Mouse (Mus musculus) stomach, embryonic 14.5 days (tissue): ENCODE results near the gene Traf3. TPM values are rescaled to one million over a fixed set of nuclear protein-coding genes. Genes with fewer than 3 reads are reported as not detected.
A peak's percentile ranks its signal among the peaks of the same experiment; 100 is the strongest.

ENCODE experiments used
- ATAC-seq: fragments of 200-750 bp; cut with Nextera tagmentation; 2 replicates; pipeline ENCODE4 v1.8.0; 2017; ENCODE audit warnings: low read depth, moderate TSS enrichment; ENCODE audit not compliant: insufficient number of reproducible peaks, insufficient read depth, low FRiP score
- H3K27ac ChIP-seq: fragments of 300-500 bp; sonication (generic); 2 replicates; pipeline ENCODE4 v1.5.1; 2014; ENCODE audit warnings: mild to moderate bottlenecking, low read length, moderate library complexity, mixed read lengths
- H3K27me3 ChIP-seq: fragments of 300-500 bp; sonication (generic); 2 replicates; pipeline ENCODE4 v1.6.1; 2014; ENCODE audit warnings: low read length, control low read depth, mixed read lengths; ENCODE audit not compliant: control insufficient read depth, insufficient read depth
- H3K36me3 ChIP-seq: fragments of 300-500 bp; sonication (generic); 2 replicates; pipeline ENCODE4 v1.6.1; 2014; ENCODE audit warnings: mild to moderate bottlenecking, control low read depth, low read length, moderate library complexity, mixed read lengths; ENCODE audit not compliant: control insufficient read depth, insufficient read depth
- H3K4me1 ChIP-seq: fragments of 300-500 bp; sonication (generic); 2 replicates; pipeline ENCODE4 v1.6.1; 2014; ENCODE audit warnings: low read length, control low read depth, mixed read lengths; ENCODE audit not compliant: control insufficient read depth, insufficient read depth
- H3K4me2 ChIP-seq: fragments of 300-500 bp; sonication (generic); replicated peaks from 2 replicates; pipeline ENCODE4 v1.6.1; 2014; ENCODE audit warnings: low read depth, low read length, control low read depth
- H3K4me3 ChIP-seq: fragments of 300-500 bp; sonication (generic); 2 replicates; pipeline ENCODE4 v1.5.1; 2014; ENCODE audit warnings: low read depth, low read length, control low read depth
- H3K9ac ChIP-seq: fragments of 300-500 bp; sonication (generic); replicated peaks from 2 replicates; pipeline ENCODE4 v1.6.1; 2014; ENCODE audit warnings: low read depth, mild to moderate bottlenecking, control low read depth, low read length, moderate library complexity, mixed read lengths
- H3K9me3 ChIP-seq: fragments of 300-500 bp; sonication (generic); 2 replicates; pipeline ENCODE4 v1.6.1; 2016; ENCODE audit warnings: low read depth, low read length, control low read depth; ENCODE audit not compliant: control insufficient read depth
- WGBS: fragments of 180-500 bp; shearing (Covaris S2); extraction: QIAGEN DNeasy Blood & Tissue Kit; methylation state at CpG from one replicate; pipeline ENCODE4 v1.1.7; 2014; 5-methylcytosine and 5-hydroxymethylcytosine counted together
- polyA plus RNA-seq: library from polyadenylated mRNA; unstranded; fragments of >200 nt; fragmentation: Nextera tagmentation; extraction: Ambion mirVana; gene quantifications from 2 replicates; pipeline ENCODE4 v1.2.1, GENCODE M21; 2014

Traf3 gene
- polyA plus RNA-seq, 1 experiment from 2014 or later = 13.0 TPM

DNA sequence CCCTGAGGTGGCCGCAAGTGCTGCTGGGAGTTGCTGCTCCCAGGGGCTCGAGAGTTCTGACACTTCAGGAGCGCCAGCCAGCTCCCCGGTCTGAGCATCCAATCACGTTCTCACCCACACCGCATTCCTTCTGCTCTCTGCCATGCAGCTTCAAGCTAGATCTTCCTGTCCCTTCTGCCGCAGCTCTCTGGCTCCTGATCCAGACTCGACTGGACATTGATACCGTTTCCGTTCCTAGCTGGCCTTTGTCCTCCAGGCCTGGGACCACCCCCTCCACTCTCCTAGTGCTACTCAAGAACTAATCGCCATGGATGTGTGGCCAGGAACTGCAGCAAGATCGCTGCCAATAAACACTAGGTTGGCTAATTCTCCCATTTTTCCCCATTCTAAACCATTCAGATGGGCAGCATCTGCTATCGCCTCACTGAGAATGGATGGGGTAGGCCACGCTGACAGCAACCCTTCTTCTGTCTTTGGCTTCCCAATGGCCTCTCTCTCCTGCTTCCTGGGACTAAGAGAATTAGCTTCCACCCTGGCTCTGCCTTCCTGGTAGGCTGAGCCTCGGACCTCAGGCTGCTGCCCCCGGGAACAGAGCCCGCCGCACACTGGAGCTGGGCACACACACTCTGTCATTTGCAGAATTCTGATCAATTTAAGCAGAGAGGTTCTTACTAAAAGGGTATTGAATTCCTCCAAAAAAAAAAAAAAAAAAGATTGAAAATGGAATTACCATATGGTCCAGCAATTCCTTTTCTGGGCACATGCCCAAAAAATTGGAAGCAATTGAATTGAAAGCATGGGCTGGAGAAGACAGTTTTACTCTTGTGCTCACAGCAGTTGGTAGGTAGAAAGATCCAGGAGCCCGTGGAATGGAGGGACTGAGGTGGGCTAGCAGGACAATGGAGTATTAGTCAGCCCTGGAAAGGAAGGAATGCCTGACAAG, 31.1 kb upstream of the Traf3 start:
- H3K4me2 ChIP-seq = no peak overlapping the region
- ATAC-seq = no peak
- 66% methylated on average over 19 of the region's 19 CpGs for WGBS
- no peaks in the 10 kb centered on the region for H3K4me1 ChIP-seq
- no peaks in the 10 kb centered on the region for H3K36me3 ChIP-seq
- no peaks in the 10 kb centered on the region for H3K27me3 ChIP-seq
- H3K9ac ChIP-seq = no peak overlapping the region
- no peaks in the 10 kb centered on the region for H3K9me3 ChIP-seq
- no peak overlapping the region for H3K27ac ChIP-seq
- H3K4me3 ChIP-seq = no peak overlapping the region

DNA sequence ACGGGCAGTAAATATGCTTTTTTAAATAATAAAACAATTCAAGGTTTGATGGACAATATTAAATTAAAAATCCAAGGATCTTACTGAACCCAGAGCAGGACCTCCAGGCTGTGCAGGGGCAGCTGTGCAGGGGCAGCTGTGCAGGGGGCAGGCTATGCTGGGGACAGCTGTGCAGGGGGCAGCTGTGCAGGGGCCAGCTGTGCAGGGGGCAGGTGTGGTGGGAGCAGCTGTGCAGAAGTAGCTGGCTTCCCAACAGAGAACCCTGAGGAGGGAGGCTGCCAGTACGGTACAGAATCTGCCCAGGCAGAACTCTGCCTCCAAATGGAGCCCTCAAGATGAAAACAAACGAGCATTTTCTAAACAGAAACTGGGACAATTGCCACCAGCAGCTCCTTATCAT, 30.2 kb upstream of the Traf3 start:
- Histone ChIP-seq H3K27me3 (no peaks in the 10 kb centered on the region), H3K4me3 (no peak overlapping the region), H3K9ac (no peak overlapping the region), H3K27ac (no peak overlapping the region), H3K36me3 (no peaks in the 10 kb centered on the region), H3K9me3 (no peaks in the 10 kb centered on the region), H3K4me2 (no peak overlapping the region), H3K4me1 (no peaks in the 10 kb centered on the region)
- WGBS = 68% methylated on average over 3 of the region's 3 CpGs
- ATAC-seq = no peak

DNA sequence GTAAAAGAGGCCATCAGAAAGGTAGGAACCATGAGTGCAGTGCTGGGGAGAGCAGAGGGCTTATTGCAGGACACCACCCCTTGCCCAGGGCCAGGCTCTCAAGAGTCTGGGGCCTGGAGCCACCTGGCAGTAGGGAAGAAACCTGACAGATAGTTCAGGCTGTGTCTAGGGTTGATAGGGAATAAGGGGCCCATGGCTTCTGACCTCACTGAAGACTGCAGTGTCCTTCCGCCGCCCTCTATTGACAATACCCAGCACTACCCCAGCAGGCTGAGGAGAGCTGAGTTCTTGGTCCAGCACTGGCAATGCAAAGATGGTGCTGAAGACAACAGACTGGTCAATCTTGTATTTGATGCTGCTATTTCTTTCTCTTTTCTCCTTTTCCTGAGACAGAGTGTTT, 29.1 kb upstream of the Traf3 start:
- no peak overlapping the region for H3K4me3 ChIP-seq
- 58% methylated on average over 2 of the region's 2 CpGs for WGBS
- H3K9me3 ChIP-seq = no peaks in the 10 kb centered on the region
- H3K4me1 ChIP-seq = no peaks in the 10 kb centered on the region
- no peak overlapping the region for H3K9ac ChIP-seq
- H3K27me3 ChIP-seq = no peaks in the 10 kb centered on the region
- no peaks in the 10 kb centered on the region for H3K36me3 ChIP-seq
- no peak overlapping the region for H3K4me2 ChIP-seq
- no peak overlapping the region for H3K27ac ChIP-seq
- no peak for ATAC-seq

DNA sequence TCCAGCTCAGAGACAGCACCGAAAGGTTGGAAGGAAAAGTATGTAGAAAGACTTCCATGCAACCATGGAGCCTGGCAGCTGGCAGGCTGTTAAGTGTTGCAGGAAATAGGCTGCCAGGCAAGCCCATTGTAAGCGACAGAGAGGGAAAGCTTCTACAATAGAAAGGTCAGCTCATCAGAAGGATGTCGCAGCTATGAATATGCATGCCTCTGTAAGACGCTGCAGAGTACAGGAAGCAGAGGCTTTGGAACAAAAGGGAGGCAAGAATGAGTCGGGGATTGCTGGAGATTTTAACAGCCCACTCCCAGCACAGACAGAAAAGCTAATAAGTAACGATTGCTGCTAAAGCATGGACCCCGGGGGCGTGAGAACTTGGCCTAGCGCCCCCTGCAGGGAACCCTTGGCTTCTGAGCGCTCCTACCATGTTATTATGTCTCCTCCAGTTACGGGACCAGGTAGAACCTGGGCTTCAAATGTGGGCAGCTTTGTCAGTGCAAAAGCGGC, 23.1 kb upstream of the Traf3 start:
- no peak overlapping the region for H3K4me3 ChIP-seq
- ATAC-seq = no peak
- no peaks in the 10 kb centered on the region for H3K9me3 ChIP-seq
- H3K36me3 ChIP-seq = no peaks in the 10 kb centered on the region
- no peaks in the 10 kb centered on the region for H3K27me3 ChIP-seq
- H3K4me2 ChIP-seq = 0 out of 2 replicates have a peak overlapping the region, but pooled peaks have one; percentile 14
- no peak overlapping the region for H3K27ac ChIP-seq
- H3K4me1 ChIP-seq = 0 out of 2 replicates have a peak, but pooled peaks cover 4% of the 10 kb centered on the region
- WGBS = 31% methylated on average over 12 of the region's 12 CpGs
- no peak overlapping the region for H3K9ac ChIP-seq

DNA sequence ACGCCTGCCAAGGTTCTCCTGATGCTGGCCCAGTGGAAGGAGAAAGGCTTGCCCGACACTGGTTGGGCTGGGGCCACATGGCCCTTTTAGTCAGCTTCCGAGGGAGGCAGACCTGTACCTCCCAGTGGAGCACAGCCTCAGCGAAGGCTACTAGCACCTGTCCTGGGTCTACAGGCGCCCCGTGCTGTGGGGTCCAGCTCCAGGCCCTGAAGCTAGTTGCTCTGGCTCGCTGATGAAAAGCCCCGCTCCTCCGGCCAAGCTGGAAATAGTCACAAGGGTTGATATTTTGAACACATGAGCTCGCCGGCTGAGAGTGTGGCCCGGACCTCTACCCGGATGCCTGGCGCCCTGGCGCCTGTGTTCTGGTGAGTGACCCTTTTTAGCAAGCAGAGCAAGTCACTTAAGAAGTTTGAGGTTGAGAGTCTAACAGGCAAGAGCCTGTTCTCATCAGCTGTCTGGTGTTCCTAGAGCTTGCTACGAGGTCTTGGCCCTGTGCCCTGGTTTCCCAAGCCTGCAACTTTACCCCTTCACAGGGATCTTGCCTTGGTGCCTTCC, 22.6 kb upstream of the Traf3 start:
- H3K4me2 ChIP-seq = 0 out of 2 replicates have a peak overlapping the region, but pooled peaks have one; percentile 14
- no peak overlapping the region for H3K4me3 ChIP-seq
- no peak for ATAC-seq
- no peaks in the 10 kb centered on the region for H3K27me3 ChIP-seq
- no peak overlapping the region for H3K9ac ChIP-seq
- WGBS = 73% methylated on average over 16 of the region's 16 CpGs
- no peaks in the 10 kb centered on the region for H3K36me3 ChIP-seq
- no peak overlapping the region for H3K27ac ChIP-seq
- no peaks in the 10 kb centered on the region for H3K9me3 ChIP-seq
- 0 out of 2 replicates have a peak, but pooled peaks cover 4% of the 10 kb centered on the region for H3K4me1 ChIP-seq

- ATAC-seq = no peak
- 90% methylated on average over 2 of the region's 2 CpGs for WGBS
- no peaks in the 10 kb centered on the region for H3K27me3 ChIP-seq
- 0 out of 2 replicates have a peak, but pooled peaks cover 4% of the 10 kb centered on the region for H3K4me1 ChIP-seq
- no peak overlapping the region for H3K9ac ChIP-seq
- H3K36me3 ChIP-seq = no peaks in the 10 kb centered on the region
- H3K27ac ChIP-seq = no peak overlapping the region
- no peak overlapping the region for H3K4me2 ChIP-seq
- no peak overlapping the region for H3K4me3 ChIP-seq
- H3K9me3 ChIP-seq = no peaks in the 10 kb centered on the region
Observed at GRCm38 (mm10) chr12:111144598-111144997, 21.6 kb upstream of the Traf3 start.

DNA sequence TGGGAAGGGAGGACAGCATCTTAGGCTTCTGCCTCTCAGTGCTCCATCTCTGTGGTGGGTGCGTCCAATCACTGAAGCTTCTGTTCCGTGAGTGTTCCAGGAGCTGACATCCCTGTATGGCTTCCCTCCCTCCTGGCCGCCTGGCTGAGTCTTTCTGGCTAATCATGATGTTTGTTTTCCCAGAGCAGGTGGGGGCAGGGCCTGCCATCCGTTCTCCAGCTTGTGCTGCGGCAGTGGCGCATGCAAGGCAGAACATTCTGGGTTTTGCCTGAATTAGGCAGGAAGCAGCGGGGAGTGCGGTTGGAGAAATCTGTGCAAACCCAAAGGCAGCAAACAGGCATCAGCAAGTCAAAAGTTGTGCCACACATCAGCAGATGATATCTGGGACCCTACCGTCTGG, 20.9 kb upstream of the Traf3 start:
- Histone ChIP-seq H3K27me3 (no peaks in the 10 kb centered on the region), H3K36me3 (no peaks in the 10 kb centered on the region), H3K9ac (no peak overlapping the region), H3K4me1 (peaks cover 4% of the 10 kb centered on the region; the same call in 1 of the 2 replicates), H3K4me2 (no peak overlapping the region), H3K4me3 (no peak overlapping the region), H3K27ac (no peak overlapping the region), H3K9me3 (no peaks in the 10 kb centered on the region)
- ATAC-seq = no peak
- 28% methylated on average over 9 of the region's 9 CpGs for WGBS

DNA sequence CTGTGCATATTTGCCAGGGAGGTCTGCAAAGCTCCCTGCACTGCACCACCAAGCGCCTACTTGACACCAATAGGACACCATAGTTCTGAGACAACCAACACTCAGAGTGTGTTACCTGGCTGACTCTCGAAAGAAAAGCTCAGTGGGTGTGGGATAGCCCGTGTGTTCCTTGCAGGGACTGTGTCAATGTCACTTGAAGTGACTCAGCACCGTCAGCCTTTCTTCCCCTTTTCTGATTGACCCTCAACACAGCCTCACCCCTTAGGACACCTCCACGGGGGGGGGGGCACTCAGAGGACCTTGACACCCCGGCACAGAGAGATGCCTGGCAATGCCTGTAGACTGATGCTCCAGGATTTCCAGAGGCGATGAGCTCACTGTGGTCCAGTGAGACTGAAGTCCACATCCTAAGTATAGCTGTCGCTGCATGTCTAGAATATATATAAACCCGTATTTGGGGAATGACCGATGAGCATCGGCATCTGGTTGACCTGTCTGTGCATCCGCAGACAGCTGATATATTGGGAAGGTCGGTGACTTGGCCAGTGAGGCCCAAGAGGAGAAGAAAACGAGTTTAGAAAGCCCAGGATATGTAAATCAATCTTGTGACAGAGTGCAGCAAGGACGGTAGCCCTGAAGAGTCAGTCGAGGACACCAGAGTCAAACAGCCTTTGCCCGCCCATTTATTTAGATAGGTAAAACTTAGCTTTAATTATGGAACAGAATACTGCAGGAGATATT, 16.5 kb upstream of the Traf3 start:
- Histone ChIP-seq H3K9ac (no peak overlapping the region), H3K27ac (no peak overlapping the region), H3K4me1 (peaks cover 7% of the 10 kb centered on the region; the same call in 1 of the 2 replicates), H3K9me3 (no peaks in the 10 kb centered on the region), H3K4me3 (no peak overlapping the region), H3K36me3 (no peaks in the 10 kb centered on the region), H3K4me2 (no peak overlapping the region), H3K27me3 (no peaks in the 10 kb centered on the region)
- no peak for ATAC-seq
- 51% methylated on average over 17 of the region's 17 CpGs for WGBS
